Mouse (Mus musculus): ENCODE measurements around the gene C130079G13Rik.
"Not testable (repeated sequence)": the region's sequence is repeated elsewhere in the genome, so short reads cannot be mapped to it uniquely, and the experiment has no call there.

Gene C130079G13Rik

GRCm38 (mm10) chr3:59924914-59925313 lies at the start of gene C130079G13Rik:
TSS of gene C130079G13Rik (plus strand) at chr3:59925214.
- no peak for DNase-seq (ENCODE audit: low spot score)

- not testable (repeated sequence) for DNase-seq (ENCODE audit: low spot score)
These were observed 47.4 kb upstream of the C130079G13Rik start for GRCm38 (mm10) chr3:59877601-59878000.

DNA sequence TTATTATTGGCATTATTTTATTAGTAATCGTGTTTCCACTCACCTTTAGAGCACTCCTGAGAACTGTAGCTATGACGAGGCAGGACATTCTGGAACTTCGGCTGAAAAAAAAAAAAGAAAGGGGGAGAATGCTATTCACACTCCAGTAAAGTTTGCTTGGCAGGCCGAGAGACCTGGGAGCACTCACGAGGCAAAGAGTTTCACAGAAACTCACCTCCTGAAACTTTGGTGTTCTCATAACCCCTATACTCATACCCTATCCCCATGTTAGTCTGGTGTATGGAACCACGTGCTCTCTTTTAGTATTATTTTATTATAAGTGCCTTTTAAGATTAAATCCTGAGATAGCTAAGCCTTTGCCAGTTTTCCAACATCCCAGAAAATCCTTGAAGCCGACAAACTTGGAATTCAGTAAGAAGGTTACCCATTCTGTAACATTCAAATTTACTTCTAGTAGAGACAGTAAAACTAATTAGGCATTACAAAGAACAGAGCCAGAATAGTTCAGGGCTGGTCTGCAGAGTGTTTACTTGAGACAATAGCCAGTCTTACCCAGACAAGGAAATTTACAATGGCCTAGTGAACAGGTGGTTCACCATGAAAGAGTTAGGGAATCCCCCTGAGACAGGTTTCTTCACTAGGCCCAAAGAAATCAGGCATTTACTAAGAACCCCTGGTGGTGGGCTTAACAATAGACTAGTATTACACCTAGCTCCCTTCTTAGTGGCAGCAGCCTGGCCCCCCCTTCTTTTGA lies 45.0 kb upstream of the C130079G13Rik start:
- DNase-seq (ENCODE audit: low spot score): not testable (repeated sequence)

GRCm38 (mm10) chr3:59893276-59893675 lies 31.7 kb upstream of the C130079G13Rik start:
- DNase-seq (ENCODE audit: low spot score): no peak

GRCm38 (mm10) chr3:59934621-59935020 lies 9.6 kb downstream of the C130079G13Rik start:
- no peak for DNase-seq (ENCODE audit: low spot score)

GRCm38 (mm10) chr3:59947294-59947950 lies 22.4 kb downstream of the C130079G13Rik start:
- no peak for DNase-seq (ENCODE audit: low spot score)

GRCm38 (mm10) chr3:59970891-59971290 lies 45.9 kb downstream of the C130079G13Rik start:
- no peak for DNase-seq (ENCODE audit: low spot score)

DNA sequence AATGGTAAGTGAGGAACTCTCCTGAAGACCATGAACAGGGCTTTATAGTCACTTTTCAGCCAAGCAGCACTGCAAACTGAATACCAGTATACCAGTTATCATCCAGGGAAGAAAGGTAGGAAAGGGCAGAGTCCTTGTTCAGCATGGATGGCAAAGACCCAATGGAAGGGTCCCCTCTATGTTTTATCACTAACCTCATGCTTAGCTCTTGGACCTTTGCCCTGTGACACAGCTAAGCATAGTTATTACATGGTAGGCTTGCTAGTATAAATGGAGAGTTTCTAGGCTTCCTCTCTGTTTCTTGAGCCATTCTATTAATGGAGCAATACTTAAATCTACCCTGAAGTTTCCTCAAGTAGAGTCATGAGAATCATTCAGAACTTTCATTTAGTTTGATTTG lies 49.6 kb downstream of the C130079G13Rik start:
- DNase-seq (ENCODE audit: low spot score): no peak

Measured in ovary, postnatal 10 days (tissue).